Mouse (Mus musculus) layer of hippocampus, adult 11-12 months (tissue): Measurements from ENCODE around the gene Gm11037.

Source experiments
- DNase-seq: peaks from one replicate; pipeline ENCODE4 v3.0.0; 2022; ENCODE audit warnings: low spot score

Gm11037 gene

DNA sequence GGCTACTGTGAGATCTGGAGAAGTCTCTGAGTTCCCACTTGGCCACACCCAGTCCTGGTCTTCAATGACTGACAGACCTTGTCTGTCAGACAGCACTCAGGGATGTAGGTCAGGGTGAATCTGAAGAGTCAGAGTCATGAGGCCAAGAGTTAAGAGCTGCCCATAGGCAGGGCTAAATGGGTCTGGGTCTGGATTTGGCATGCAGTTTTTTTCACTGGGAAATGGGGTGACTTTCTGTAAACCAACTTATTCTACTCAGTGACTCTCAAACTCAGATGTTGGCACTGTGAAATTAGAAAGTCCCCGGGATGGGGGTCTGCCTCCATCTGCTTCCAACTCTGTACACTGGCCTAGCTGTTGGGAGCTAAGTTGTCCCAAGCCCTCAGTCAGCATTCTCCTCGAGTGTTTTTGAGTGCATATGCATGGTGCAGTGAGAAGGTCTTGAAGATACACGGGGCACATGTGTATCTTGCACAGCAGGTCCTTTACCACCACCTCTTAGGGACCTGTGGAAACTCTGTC lies 4.6 kb upstream of the Gm11037 start:
- DNase-seq: no peak

DNA sequence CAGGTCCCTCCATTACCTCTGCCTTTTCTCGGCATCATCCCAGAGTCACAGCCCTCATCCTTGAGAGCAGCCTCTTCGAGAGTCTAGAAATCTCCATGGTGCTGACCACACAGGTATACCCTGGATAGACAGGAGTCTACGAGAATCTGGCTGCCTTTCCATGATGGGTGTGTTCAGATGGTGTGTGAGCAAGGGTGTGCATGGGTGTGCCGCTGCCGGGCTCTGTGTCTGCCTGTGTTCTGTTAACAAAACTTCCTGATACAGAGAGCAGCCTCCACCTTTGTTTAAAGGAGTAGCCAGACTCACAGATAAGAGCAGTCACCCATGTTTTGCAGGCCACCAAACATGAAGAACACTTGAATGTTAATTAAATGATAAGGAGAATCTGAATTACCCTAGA lies 3.5 kb upstream of the Gm11037 start:
- DNase-seq: no peak

DNA sequence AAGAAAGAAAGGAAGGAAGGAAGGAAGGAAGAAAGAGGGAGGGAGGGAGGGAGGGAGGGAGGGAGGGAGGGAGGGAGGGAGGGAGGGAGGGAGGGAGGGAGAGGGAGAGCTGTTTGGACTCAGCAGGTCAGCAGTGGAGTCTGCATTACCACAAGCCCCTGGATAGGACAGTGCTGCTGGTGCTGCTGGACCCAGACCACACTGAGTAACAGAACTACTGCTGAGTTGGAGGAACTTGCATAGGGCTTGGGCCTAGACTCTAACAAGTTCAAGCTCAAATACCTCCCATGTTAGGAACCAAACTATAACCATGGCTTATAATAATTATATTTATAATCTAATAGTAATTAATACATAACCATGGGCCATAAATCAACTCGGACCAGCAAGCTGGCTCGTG lies 2.4 kb upstream of the Gm11037 start:
- DNase-seq: no peak

DNA sequence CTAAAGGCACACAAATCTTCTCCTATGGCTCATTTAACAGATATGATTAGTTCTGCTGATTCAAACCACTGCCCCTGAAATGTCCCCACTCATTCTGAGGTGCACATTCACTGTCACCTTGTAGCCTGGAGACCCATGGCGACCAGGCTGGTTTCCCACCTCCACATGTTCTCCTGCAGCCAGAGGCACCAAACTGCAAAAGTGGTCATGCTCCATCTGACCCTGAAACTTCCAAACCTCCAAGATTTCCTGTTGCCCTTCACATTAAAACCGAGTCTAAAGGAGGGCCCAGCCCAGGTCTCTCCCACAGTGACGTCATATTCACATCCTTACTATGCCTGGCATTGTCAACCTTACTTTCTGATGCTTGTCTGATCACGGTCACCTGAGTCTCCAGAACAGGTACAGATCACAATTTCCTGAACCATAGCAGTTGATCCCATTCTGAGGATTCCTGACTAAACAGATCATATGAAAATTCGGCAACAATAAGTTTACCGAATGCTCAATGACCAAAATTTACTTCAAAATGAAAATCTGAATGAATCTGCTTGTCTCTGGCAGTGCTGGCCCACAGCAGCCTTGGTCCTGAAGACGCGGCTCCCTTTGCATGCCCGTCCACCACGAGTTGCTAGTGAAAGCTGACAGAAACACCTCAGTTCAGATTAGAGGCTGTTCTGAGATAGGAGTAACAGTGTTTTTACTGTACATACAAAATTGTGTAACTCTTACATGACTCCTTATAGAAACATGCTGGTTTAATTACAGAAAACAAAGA lies 997 bp upstream of the Gm11037 start:
- DNase-seq: no peak

DNA sequence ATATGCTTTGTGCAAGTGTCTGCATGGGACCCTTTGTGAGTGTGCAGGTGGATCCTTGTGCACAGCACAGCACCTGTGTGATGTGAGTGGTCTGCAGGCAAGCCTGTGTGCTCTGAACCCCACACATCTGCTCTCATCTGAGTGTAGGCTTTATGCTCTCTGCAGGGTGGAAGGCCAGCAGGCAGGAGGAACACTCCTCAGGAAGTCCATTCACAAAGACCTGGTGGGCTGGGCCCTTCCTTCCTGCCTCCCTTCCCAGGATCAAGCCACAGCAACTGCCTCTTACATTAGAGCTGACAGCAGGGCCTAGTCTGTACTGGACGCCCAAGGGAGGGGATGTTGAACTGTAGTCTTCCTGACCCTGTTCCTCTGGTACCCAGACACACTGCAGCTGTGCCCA lies 1.1 kb downstream of the Gm11037 start:
- DNase-seq: no peak

DNA sequence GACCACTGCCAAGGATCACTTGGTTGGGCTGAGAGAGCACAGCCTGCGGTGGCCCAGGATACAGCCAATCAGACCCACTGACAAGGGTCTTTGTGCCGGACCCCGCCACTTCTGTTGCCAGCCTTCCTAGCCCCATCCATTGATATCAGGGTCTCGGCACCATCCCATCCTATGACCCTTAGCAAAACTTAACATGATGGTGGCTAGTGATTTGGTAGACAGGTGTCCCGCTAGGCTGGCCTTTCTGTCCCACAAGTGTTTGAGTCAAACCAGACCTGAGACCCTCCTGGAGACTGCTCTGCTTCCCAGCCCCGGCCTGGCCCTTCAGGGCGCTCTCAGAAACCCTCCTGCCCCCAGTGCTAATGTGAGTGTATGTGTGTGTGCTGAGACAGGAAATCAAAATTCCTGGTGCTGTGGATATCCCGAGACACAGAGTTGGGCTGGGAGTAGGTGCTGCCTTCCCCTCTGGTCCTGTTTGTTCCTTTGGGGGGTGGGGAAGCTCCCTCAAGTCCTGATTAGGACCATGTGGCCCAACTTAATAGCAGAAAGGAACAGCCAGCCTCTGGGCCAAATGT lies 1.6 kb downstream of the Gm11037 start:
- no peak for DNase-seq

DNA sequence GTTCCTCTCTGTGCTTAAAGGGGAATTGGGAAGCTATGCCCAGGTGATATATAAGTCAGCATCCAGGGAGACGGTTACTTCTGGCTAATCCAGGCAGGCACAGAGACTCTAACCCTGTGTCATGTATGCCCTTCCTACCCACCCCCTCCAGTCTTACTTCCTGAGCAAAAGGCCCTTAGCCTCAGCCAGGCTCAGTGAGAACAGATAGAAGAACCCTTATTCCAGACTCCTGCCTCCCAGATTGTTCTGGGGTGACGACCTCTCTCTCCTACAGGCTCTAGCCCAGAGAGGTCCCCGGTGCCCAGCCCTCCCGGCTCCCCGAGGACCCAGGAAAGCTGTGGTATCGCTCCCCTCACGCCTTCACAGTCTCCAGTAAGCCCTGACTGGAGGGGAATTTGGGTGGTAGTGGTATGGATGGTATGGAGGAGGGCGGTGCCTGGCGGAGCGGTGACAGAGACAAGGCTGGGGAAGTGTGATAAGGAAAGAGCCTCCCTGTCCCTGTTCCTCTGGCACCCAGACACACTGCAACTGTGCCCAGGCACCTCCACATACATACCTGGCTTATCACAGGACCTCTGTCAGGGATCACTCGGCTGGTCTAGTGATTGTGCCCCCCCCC lies 2.3 kb downstream of the Gm11037 start:
- DNase-seq: no peak

DNA sequence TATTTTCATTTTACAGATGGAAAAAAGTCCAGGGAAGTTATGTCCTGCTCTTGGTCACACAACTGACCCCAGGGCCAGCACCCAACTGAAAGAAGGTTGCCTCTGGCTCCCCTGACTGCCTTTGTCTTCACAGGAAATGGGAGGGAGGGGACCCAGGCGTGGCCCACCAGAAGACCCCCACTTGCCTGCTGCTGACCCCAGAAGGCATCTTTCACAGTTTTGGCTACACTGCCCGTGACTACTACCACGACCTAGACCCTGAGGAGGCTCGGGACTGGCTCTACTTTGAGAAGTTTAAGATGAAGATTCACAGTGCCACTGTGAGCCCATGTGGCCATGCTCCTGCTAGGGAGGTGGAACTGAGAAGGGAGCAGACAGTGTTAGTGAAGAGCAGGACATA lies 5.0 kb downstream of the Gm11037 start:
- DNase-seq: no peak

DNA sequence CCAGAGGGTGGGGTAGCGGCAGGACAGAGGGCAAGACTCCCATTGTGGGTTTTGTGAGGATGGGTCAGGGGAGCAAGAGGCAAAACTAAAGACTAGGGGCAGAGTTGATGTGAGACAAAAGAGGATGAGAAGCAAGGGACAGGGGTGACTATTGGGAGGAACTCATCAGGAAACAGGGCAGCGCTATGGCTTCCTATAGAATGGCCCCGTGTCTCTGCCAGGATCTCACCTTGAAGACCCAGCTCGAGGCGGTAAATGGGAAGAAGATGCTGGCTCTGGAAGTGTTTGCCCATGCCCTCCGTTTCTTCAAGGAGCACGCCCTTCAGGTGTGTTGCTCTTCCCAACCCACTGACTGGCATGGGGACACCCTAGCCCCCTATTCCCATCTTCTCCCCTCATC lies 5.5 kb downstream of the Gm11037 start:
- DNase-seq: no peak

DNA sequence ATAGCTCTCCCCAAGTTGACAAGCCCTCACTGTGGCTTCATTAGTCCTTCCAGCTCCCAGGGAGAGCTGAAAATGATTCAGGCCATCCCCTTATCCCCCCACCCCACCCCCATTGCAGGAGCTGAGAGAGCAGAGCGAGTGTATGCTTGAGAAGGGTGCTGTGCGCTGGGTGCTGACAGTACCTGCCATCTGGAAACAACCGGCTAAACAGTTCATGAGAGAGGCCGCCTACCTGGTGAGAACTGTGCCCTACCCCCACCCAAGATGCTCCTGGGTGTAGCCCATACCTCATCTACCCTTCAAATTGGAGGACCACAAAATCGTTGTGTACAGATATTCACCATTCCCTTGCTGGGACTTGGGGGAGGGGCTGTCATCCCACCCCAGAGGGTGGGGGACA lies 6.0 kb downstream of the Gm11037 start:
- no peak for DNase-seq

DNA sequence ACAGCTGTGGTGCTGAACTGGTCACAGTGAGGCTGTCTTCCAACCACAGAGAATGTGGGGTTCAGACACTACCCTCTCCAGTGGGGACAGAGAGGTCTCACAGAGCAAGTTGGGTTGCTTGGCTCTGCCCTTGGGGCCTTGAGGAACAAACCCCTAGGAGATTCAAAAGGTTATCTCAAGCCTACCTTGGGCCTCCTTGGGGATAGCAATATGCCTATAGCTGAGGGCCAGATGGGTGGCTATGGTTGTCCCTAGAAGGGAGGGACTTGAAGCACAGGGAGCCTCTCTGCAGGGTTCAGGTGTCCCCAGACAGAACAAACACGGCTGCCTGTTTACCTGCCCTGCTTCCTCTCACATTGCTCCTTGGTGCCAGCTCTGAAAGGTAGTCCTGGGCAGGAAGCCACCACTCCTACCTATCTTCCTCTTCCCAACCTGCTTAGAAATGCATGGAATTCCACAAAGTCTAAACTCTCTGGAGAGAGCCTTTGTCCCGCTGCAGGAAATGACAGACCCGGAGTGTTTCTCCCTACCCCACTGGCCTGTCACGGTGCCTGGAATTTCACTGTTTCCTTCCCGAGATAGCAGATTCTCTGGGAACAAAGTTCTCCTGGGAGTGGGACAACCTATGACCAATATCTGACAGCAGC lies 6.7 kb downstream of the Gm11037 start:
- DNase-seq: no peak

DNA sequence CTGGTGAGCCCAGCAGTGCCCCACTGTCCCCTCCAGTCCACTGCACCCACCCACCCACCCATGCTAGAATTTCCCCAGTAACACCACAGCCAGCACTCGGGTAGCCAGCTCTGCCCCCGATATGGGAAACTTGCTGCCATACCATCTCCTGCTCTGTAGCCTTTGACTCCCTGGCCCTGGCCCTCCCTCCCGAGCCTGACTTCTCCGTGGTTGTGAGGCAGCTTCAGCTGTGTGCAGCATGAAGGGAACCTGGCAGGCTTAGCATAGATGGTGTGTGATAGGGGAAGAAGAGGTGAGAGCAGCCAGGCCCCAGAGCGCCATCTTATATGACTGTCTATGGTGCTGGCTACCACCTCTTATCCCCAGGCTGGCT lies 7.2 kb downstream of the Gm11037 start:
- DNase-seq: no peak

DNA sequence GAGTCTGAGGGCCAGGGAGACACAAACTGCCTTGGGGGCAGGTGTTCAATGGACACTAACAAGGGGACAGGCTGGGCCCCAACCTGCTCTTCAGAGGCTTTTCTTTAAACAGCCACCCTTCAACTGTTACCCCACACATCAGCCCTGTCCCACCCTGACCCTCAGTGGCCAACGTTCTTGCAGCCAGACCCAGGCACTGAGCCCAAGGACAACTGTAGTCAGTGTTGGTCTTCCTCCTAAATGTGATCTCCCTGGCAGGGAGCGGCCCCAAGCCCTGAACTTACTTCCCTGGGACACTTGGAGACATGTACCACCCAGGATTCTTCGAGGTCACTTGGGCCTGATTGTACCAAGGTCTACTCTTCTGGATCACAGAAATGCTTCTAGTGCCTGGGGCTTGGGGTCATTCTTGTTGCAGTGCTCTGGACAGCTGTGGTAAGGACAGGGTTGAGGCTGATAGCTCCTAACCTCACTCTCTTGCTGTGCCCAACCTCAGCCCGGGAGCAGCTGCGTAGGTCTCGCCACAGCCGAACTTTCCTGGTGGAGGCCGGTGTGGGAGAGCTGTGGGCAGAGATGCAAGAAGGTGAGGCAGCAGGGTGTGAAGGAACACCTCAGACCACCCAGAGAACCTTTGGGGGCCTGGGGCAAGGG lies 8.2 kb downstream of the Gm11037 start:
- DNase-seq: no peak

DNA sequence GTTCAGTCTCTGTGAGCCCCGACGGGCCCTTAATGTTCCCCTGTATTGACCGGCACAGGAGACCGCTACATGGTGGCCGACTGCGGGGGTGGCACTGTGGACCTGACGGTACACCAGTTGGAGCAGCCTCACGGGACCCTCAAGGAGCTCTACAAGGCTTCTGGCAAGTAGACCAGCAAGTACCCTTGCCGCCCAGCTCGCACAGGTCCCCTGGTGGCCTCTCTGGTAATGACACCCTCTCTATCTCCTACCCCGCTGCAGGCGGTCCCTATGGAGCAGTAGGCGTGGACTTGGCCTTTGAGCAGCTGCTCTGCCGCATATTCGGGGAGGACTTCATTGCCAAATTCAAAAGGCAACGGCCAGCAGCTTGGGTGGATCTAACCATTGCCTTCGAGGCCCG lies 9.3 kb downstream of the Gm11037 start:
- DNase-seq: peak; percentile 56

DNA sequence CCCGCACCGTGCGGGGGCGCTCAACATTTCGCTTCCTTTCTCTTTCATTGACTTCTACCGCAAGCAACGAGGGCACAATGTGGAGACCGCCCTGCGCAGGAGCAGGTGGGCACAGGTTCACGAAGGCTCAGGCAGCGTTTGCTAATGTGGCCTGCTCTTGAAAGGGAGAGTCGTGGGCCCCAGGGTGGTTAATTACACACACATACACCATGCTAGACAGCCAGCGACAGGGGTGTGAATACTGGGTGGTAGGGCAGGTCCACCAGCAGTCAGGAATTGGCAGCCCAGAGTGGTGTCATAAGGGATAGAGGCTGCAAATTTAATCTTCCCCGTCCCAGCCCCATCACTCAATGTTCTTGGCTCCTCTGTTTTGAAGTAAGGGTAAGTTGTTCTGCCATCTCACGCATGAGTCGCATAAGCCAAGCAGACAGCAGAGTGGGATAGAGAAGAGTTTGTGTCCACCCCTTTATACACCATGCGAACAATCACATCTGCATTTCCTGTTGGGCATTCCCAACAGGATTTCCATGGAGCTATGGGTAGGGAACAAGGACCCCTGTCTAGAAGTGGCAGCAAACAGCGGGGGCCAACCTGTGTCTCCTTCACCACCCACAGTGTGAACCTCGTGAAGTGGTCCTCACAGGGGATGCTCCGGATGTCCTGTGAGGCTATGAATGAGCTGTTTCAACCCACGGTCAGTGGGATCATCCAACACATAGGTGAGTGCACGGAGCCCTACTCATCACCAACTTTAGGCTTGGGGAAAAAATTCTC lies 9.9 kb downstream of the Gm11037 start:
- no peak for DNase-seq

DNA sequence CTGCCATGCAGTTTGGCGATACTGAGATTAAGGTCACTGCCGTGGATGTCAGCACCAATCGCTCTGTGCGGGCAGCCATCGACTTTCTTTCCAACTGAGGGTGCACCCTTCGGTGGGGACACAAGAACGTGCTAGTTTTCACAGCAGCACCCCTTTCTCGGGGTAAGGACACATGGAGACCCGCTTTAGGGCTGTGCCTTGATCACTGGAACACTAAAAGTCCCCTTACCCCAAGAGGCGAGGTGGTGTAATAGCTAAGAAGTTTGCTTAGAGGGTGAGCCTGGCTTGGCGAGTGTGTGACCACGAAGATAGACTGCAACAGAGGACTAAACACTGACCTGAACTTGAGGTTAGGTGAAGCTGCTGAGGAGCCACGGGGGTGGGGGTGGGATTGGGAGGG lies 11.8 kb downstream of the Gm11037 start:
- no peak for DNase-seq

DNA sequence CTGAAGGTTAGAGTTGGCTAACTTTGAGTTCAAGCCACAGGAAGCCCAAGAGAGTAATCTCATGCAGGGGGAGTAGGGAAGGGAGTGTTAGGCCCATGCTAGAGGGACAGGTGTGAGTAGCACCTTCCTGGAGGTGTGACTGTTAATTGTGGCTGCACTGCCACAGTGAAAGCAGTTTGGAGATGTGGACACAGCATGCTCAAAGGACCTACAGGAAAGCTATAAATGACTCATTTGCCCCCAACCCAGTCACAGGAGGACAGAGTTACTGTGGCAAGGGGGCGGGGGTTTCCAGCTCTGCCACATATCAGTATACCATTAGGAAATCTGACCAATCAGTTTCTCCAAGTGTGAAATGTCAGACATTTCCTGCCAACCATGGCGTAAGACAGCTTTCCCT lies 12.2 kb downstream of the Gm11037 start:
- no peak for DNase-seq

DNA sequence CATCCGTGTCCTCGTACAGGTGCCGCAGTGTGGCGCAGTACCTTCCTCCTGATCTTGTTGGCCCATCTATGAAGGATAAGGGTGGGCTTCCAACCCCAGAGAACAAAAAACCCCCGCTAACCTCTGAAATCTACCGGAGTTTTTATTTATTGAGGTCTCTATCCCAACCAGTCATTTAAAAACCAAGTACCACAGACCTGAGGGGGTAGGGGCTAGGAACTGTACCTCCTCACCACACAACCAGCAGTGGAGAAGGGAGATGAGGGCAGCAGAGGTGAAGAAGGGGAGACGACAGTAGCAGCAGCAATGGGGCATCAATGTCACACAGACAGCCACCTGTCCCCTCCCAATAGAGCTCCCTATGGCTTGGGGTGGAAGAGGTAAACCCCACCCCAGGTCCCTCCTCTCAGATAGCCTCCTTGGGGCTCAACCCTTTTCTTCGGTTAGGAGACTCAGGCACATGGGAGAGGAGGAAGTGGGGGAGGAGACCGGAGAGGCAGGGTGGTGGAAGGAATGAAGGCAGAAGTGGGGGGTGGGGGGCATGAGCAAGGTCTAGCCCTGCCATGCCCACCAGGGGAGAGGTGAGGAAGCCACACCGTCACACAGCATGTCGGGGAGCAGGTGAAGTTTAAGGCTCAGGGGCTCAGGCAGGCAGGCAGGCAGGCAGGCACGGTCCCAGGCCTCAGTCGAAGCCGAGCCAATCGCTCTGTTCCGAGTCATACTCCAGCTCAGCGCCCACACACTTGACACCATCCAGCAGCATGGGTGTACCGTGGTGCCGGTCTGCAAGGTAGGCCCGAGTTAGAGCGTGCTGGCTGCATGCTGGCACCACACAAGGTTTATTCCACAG lies 13.1 kb downstream of the Gm11037 start:
- no peak for DNase-seq

DNA sequence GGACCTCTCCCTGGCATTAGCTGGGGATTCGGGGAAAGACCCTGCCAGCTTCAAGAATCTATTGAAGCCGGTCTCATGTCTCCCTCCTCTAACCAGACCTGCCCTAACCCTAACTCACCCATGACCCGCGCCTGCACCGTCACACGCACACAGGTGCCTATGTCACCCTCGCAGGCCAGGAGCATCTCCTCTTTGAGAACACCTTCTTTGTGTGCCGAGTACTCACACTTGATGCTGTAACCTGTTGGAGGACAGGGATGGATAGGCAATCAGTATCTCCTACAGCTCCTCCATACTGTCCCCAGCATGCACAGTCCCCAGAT lies 13.7 kb downstream of the Gm11037 start:
- DNase-seq: no peak

DNA sequence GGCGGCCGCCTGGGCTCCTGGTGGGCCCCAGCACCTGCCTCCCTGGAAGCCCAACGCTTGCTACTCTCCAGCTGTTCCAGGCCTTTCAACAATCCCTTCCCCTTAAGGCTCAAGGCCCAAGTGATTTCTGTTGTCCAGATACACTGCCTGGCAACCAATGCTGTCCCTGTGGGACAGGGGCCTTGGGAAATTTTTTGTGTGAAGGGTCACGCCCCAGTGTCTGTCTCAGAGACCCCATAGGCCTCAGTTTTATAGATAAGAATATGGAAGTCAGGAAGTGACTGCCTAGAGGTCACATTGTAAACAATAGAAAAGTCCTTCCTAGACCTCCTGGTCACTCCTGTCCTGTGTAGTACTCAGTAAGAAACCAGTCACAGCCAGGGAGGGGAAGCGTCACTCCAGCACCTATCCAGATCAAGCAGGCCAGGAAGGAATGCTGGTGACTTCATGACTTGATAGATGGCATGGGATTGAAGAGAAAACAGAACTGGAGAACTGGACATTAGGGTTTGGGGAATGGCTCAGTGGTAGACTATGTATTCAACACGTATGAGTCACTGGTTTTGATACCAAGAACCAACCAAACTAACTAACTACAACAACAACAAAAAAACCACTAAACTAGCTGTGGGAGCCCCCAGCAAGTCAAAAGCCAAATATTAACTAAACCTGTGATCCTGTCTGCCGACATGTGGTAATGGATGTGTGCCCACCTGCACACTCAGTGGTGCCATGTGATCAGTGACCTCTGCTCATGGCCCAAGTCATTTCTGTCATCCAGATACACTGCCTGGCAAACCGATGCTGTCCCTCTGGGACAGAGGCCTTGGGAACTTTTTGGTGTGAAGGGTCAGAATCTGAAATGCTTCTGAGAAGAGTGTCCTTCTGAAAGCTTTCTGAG lies 15.3 kb downstream of the Gm11037 start:
- no peak for DNase-seq
